Mouse (Mus musculus): ENCODE measurements around the gene Rnf40.
A peak's percentile ranks its signal among the peaks of the same experiment; 100 is the strongest.
"Not testable (repeated sequence)": the region's sequence is repeated elsewhere in the genome, so short reads cannot be mapped to it uniquely, and the experiment has no call there.

The Rnf40 gene

DNA sequence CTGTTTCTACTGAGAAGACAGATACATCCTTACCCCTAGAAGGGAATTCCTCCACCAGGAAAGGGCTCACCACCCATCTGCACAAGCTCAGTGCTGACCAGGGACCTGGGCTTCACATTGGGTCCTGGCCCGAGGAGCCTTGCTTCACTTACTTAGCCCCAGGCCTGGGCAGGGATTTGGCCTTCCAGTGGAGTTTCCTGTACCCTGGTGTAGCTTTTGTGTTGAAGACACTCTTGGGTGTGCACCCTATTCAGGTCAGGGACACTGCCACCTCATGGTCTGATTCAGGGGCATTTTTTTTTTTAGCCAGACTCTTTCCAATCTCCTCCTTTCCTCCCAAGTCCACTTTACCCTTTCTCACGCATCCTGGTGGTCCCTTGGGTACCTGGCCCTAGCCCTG is 14.3 kb downstream of the Rnf40 start:
- DNase-seq (ENCODE audit: low read depth, low spot score), result no peak

DNA sequence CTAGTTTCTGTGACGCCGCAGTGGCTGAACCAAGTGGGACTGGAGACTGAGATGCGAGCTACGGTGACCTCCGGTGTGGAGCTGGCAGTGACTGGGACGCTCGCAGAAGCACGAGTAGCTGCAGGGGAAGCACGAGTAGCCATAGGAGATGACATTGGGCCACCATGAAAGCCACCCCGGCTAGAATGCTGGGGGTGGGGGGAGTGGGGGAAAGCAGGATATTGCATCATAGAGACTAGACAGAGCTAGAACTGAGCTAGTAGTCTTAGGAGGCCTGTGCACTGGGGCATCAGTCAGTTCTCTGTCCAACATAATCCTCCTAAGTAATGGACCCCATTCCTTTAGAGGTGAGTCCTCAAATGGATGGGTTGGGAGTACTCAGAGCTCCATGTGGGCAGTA is 15.7 kb downstream of the Rnf40 start:
- no peak for DNase-seq (ENCODE audit: low read depth, low spot score)

DNA sequence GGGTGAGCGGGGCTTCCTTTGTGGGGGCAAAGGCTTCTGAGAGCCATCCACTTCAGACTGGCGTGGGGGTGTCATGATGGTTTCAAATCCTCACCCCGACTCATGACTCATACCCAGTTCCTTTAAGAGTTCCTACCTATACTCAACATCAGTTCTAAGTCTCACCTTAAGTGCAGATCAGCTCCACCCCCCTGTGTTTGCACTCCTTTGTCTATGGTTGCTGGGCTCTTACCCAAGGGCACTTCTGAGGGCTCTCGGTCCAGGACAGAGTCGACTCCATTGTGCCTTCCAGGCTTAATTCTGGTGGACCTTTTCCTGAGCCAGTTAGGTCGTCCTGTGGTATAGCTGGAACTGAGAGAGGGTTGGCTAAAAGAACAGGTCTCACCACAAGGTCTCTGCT is 18.6 kb downstream of the Rnf40 start:
- no peak for DNase-seq (ENCODE audit: low read depth, low spot score)

DNA sequence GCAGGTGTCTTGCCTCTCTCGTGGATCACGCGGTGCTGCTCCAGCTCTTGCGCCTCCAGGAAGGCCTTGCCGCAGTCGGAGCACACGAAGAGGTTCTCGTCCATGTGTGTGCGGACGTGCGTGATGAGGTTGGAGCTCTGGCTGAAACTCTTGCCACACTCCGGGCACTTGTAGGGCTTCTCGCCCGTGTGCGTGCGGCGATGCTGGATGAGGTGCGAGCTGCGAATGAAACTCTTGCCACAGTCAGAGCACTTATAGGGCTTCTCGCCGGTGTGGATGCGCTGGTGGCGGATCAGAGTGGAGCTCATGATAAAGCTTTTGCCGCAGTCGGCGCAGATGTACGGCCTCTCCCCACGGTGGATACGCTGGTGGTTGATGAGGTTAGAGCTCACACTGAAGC is 22.4 kb downstream of the Rnf40 start:
- no peak for DNase-seq (ENCODE audit: low read depth, low spot score)

DNA sequence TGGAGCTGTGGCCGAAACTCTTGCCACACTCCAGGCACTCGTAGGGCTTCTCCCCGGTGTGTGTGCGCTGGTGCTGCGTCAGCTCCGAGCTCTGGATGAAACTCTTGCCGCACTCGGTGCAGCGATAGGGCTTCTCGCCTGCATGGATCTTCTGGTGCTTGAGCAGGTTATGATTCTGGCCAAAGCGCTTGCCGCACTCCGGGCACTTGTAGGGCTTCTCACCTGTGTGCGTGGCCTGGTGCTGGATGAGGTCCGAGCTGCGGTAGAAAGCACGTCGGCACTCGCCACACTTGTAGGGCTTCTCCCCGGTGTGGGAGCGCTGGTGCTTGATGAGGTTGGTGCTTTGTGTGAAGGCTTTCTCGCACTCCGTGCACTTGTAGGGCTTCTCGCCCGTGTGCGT is 23.0 kb downstream of the Rnf40 start:
- no peak for DNase-seq (ENCODE audit: low read depth, low spot score)

DNA sequence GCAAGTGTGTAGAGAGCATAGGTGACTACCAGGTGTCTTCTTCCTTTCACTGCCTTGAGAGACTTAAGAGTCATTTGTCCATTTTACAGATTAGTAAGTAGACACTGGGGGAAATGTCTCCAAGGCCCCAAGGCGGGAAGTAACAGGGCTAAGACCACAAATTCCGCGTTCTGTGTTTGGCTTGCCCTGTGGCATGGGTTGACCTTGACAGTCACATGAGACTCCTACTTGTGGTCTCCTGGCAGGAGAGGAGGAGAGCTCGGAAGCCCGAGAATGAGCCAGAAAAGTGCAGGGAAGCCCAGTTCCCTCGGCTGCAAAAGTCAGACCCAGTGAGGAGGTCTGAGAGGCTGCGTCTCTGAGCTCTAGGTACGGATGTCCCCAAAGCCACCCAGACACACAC is 24.9 kb downstream of the Rnf40 start:
- no peak for DNase-seq (ENCODE audit: low read depth, low spot score)

DNA sequence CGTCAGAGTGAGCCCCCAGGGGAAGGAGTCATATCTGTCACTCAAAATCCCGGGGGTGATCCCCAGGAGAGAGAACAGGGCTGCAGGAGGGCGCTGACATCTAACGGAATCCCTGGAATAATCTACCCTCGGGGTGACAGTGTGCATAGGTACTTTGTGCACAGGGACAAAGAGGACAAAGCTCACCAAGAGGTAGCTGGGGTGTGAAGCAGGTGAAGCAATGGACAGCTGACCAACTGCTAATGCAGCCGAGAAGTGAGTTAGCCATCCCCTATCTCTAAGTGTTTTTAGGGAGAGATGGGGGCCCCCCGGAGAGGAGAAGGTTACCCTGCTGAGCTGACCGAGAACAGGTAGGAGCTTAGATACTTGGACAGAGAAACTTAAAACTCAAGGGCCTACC is 25.5 kb downstream of the Rnf40 start:
- DNase-seq (ENCODE audit: low read depth, low spot score), result no peak

DNA sequence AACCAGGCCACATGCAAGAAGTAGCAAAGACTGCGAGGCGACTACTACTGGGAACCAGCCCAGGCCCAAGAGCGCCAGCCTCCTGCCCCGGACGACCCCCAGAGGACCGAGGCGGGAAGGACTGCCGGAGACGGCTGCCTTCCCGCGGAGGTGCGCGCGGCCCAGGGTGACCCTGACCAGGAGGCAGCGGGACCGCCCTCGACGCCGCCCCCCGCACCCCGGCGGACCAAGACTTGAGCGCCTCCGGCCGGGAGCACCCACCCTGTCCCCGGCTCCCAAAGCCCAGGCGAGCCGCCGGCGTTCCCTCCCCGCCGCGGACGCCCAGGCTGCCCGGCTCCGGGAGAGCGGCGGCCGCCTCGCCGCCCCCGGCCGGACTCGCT is 25.9 kb downstream of the Rnf40 start:
- DNase-seq (ENCODE audit: low read depth, low spot score), result no peak

DNA sequence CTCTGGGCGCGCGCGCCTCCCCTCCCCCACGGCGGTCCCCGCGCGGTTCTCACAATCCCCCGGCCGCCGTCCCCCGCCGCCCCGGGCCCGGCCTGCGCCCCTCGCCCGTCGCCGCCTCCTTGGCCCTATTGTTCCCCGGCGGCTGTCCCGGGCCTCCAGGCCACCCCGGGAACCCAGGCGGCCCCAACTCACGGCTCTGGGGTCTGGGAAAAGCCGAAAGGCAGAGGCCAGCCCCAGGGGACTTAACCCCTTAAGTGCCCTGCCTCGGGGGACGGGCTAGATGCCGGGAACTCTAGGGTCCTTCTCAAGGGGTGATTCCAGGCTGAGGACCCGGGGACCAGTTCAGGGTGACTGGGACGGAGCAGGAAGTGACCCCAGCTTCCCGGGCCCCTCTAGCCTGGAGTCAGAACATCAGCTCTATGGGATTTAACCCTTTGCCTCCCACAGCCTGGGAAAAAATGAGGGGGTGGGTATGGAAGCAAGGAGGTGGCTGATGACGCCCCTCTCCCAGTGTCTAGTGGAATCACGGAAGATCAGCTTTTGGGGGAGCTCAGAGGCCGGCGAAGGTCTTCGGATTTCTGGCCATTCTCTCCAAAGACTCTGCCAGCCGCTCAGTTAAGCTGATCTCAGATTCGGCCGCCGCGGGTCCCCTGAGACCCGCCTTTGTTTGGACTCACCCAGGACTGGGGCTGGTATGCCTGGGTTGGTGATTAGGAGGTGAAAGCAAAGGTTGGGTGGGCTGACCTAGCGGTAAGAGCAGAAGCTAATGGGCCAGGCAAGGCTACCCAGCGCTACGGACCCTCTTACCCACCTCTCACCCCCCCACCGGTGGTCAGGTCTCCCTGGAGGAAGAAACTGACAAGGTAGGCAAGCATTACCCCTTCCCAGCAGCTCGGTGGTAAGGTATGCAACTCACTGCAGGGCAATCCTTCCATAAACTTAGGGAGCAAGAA is 26.6 kb downstream of the Rnf40 start, which contains the start of gene Zfp629:
TSS of gene Zfp629 (minus strand) at position 907 of the 953 bp plus-strand sequence.
- no peak for DNase-seq (ENCODE audit: low read depth, low spot score)

DNA sequence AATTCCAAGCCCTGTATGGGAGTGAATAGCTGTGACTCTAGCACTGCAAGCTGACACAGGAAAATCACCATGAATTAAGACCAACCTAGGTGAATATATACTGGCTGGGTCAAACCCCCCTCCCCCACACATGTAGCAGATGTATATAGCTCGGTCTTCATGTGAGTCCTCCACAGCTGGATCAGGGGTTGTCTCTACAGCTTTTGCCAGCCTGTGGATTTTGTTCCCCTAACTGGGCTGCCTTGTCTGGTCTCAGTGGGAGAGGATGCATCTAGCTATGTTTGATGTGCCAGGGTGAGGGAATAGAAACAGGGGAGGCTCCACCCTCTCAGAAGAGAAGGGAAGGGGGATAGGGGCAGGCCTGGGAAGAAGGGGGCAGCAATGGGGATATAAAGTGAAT is 27.8 kb downstream of the Rnf40 start:
- no peak for DNase-seq (ENCODE audit: low read depth, low spot score)

DNA sequence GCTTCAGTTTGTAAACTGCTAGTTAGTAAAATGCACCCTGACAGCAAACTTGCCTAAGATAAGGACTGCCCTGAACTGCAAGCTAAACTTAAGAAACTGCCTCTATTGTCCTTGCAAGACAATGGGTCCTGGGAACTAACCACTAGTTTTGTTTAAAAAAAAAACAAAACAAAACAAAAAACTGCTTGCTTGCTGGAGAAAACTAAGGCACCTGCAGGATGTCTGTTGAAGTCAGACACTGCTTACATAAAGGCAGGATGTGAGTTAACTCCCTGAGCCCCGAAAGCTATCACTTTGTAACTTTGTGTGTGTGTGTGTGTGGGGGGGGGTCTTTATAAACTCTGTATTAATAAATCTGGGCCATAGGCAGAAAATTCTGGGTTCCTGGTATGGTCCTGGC is 28.3 kb downstream of the Rnf40 start:
- no peak for DNase-seq (ENCODE audit: low read depth, low spot score)

DNA sequence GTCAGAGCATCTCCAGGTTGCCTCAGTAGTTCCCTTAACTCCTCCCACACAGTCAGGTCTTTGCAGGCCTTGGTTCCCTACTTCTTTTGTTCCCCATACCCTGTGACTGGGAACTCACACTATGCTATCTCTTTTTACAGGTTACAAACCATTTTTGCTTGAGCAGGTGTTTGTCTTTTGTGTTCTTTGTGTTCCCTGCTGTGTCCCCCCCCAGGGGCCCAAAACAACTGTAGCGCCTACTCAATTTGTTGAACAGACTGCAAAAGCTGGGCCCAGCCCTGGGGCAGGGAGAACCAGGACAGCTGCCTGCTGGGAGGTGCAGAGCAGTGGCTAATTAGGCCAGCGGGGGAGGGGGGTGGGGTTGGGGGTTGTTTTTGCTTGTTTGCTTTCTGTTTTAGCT is 29.4 kb downstream of the Rnf40 start:
- DNase-seq (ENCODE audit: low read depth, low spot score), result no peak

DNA sequence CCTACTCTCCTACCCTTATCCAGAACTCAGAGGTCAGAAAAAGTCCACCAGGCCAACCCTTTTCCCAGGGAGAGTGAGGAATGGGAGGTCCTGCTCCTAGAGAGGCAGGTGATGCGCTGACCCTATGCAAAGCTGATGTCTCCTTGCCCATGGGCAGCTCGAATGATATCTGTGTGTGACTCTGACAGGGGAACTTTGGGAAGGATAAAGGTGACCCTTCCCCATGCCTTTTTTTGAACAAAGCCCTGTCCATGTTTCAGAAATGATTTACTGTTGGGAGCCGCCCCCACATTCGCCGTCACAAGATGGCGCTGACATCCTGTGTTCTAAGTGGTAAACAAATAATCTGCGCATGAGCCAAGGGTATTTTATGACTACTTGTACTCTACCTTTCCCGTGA is 29.8 kb downstream of the Rnf40 start:
- not testable (repeated sequence) for DNase-seq (ENCODE audit: low read depth, low spot score)

DNA sequence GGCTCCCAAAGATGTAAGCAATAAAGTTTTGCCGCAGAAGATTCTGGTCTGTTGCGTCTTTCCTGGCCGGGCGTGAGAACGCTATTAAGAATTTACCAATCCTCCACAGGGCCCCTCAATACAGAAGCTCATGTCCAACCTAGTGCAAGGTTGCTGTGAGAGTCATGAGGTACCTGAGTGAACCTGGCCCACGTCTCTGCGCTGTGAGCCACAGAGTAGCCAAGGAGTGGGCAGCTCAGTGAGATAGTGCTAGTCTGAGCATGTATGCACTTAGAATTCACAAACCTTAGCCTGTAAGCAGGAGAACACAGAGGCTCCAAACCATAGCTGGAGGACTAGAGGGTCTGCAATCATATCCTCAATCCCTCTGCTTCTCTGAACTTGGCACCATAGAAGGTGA is 37.5 kb downstream of the Rnf40 start:
- no peak for DNase-seq (ENCODE audit: low read depth, low spot score)

DNA sequence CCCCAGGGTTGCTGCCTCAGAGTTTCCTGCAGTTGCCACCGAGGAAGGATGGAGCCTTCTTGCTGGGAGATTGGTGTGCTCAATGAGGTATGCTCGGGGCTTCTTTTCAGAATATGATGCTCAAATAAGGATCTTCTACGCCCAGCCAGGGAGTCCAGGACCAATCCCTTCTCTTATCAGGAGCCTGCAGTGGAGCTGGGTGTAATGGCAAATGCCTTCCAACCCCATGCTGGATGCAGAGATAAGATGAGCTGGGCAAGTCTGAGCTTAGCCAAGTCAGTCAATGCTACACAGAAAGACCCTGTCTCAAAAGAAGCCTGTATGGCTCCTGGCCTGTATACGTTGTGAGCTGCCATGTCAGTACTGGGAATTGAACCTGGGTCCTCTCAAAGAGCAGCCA is 37.9 kb downstream of the Rnf40 start:
- peak; percentile 76 for DNase-seq (ENCODE audit: low read depth, low spot score)

DNA sequence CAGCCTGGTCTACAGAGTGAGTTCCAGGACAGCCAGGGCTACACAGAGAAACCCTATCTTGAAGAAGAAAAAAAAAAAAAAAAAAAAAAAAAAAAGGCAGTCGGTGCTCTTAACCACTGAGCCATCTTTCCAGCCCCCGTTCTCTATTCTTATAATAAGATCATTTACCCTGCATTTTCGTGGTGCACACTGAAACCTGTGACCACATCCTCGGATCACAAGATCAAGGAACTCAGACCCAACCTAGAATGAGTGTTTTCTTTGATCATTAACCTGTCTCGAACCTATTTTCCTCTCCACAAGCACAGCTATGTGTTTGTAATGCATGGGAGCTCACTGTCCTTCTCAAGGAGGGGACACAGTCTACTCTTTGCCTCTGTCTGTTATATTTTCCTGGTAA is 40.1 kb downstream of the Rnf40 start:
- no peak for DNase-seq (ENCODE audit: low read depth, low spot score)

DNA sequence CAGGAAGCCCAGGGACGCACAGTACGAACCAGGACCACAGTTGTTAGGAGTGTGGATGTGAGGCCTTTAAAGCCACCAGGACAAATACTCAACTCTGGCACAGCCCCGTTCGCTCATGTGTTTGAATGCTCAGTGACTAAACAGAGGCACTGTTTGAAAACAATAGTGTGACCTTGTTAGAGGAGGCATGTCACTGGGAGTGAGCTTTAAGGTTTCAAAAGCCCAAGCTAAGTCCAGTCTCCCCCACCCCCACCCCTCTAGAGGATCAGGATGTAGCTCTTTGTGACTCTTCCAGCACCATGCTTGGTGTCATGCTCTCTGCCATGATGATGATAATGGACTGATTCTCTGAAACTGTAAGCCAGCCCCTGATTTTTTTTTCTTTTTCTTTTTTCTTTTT is 42.8 kb downstream of the Rnf40 start:
- DNase-seq (ENCODE audit: low read depth, low spot score), result no peak

DNA sequence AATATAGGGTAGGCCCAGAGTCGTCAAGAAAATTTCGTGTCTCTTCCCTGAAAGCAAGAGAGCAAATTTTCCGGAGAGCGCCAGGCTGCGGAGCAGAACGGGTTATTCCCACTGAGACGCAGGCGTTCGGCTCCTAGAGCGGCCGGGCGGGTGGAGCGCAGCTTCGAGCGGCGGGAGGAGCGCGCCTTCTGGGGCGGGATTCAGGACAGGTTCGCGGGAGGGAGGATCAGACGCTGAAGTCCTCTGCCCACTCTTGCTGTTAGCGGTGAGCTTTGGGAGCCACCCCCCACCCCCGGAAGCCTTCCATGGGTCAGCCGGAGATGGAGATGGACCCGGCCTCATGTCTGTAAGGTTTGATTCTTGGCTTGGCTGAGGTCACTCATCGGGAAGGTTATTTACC is 48.4 kb downstream of the Rnf40 start:
- no peak for DNase-seq (ENCODE audit: low read depth, low spot score)

DNA sequence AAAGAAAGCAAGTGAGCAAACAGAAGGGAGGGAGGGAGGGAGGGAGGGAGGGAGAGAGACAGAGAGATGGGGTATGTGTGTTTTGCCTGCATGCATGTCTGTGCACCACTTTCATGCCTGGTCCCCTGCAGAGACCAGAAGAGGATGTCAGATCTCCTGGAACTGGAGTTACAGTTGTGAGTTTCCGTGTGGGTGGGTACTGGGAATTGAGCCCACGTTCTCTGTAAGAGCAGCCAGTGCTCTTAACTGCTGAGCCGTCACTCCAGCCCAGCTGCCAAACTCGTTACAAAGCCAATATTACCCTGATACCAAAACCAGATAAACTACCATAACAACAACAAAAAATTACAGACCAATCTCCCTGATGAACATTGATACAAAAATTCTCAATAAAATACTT is 52.7 kb downstream of the Rnf40 start:
- no peak for DNase-seq (ENCODE audit: low read depth, low spot score)

DNA sequence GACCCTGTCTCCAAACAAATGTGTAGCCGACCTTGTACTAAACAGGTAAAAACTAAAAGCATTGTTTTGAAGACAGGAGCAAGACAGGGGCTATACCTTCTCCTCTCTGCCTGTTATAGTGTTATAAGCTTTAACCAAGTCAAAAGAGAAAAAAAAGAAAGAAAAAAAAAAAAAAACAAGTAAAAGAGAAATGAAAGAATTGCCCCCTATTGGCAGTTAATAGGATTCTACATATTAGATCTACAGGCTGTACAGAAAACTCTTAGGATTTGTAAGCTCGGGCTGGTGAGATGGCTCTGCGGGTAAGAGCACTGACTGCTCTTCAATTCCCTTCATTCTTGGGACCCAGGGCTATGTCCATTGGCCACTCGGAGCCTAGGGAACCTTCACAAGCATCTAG is 53.7 kb downstream of the Rnf40 start:
- DNase-seq (ENCODE audit: low read depth, low spot score), result no peak

DNA sequence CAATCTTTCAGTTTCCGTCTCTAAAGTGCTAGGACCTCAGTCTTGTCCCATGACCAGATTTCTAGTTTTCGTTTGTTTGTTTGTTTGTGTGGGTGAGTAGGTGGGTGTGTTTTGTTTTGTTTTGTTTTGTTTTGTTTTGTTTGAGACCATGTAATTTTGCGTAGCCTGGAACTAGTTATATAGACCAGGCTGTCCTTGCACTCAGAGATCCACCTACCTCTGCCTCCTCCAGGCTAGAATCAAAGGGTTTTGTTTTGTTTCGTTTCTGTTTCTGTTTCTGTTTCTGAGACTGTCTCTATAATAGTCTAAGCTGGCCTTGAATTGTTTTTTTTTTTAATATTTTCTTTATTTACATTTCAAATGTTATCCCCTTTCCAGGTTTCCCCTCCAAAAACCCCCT is 57.8 kb downstream of the Rnf40 start:
- DNase-seq (ENCODE audit: low read depth, low spot score), result no peak

DNA sequence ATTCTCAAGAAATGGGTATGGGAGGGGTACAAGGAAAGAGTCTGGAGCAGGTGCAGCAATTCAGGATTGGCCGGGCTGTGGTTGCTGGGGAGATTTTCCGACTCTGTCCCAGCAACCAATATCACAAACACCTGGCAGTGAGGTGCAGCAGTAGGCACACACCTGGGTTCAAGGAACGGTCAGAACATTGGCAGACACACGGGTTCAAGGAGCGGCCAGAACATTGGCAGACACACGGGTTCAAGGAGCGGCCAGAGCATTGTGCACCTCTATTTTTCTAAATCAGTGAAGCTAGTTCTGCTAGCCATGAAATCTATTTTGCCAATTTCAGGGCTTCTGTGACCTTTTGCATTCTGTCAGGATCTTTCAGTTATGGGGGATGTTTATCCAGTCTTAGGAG is 59.0 kb downstream of the Rnf40 start:
- not testable (repeated sequence) for DNase-seq (ENCODE audit: low read depth, low spot score)

DNA sequence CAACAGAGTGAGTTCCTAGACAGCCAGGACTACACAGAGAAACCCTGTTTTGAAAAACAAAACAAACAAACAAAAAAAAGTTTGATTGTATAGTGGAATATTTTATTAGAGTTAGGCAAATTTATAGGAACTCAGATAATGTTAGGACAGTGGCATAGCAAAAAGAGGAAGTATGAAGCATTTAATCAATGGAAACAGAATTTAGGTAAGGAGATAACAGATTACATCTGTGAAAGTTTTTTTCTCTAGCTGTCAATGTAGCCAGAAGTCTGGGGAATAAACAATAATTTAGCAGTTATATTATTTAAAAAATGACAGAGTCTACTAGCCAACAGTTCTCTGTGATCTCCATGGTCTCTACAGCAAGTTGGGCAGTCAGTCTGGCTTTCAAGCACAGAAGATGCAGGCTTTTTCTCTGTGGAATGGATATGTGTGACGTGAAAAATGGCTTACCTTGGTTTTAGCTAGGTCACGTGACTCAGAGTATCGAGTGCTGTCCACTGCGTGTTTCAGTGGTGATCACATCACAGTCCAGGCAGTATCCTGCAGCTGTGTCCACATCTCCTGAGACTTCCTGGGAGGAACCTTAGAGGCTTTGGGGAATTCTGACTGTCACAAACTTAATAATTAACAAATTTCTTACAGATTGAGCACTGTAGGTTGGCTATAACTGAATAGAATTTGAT is 60.1 kb downstream of the Rnf40 start:
- no peak for DNase-seq (ENCODE audit: low read depth, low spot score)

Measured in c-Kit-negative CD71-positive TER-119-positive erythroid progenitor cells, embryonic 14.5 days (primary cell).